Mouse (Mus musculus): ENCODE results near the gene Galntl5. TPM values are rescaled to one million over a fixed set of nuclear protein-coding genes. Genes with fewer than 3 reads are reported as not detected.
"Not testable (repeated sequence)": the region's sequence is repeated elsewhere in the genome, so short reads cannot be mapped to it uniquely, and the experiment has no call there.

The Galntl5 gene
- total and polyA plus RNA-seq, 2 experiments from 2014 or later = not detected

GRCm38 (mm10) chr5:25211872-25212271 is 30.6 kb downstream of the Galntl5 start:
- Histone ChIP-seq H3K9me3 (ENCODE audit: low read length) (no peaks in the 10 kb centered on the region), H3K4me2 (ENCODE audit: low read depth, low read length, poor library complexity, severe bottlenecking) (no peak overlapping the region), H3K27ac (ENCODE audit: low read depth, low read length) (no peak overlapping the region), H3K9ac (replicated peaks; ENCODE audit: low read length, poor library complexity, severe bottlenecking) (no peak overlapping the region), H3K27me3 (ENCODE audit: insufficient read depth, low read length) (no peaks in the 10 kb centered on the region), H3K4me1 (ENCODE audit: insufficient read depth, low read length) (no peaks in the 10 kb centered on the region), H3K36me3 (ENCODE audit: insufficient read depth, low read length) (no peaks in the 10 kb centered on the region), H3K4me3 (ENCODE audit: low read depth, low read length) (no peak overlapping the region)
- TF ChIP-seq CTCF (IDR thresholded peaks at IDR 0.05) = no peak
- DNase-seq (ENCODE audit: low spot score) = no peak
- 77% methylated on average over 1 of the region's 1 CpGs for WGBS
- no peak for ATAC-seq (ENCODE audit: low FRiP score)

DNA sequence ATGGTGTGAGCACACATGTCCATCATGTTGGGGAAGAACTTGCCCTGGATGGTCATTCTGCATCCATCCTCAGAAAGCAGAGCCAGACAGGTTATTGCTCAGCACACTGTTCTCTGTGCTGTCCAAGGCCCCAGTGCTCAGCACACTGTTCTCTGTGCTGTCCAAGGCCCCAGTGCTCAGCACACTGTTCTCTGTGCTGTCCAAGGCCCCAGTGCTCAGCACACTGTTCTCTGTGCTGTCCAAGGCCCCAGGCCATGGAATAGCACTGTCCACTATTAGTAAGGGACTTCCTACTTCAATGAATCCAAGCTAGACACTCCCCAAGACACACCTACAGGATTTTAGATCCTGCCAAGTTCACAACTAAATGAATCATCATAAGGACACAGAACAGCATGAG is 32.0 kb downstream of the Galntl5 start:
- ATAC-seq (ENCODE audit: low FRiP score); H3K36me3 ChIP-seq (ENCODE audit: insufficient read depth, low read length); DNase-seq (ENCODE audit: low spot score): not testable (repeated sequence)

DNA sequence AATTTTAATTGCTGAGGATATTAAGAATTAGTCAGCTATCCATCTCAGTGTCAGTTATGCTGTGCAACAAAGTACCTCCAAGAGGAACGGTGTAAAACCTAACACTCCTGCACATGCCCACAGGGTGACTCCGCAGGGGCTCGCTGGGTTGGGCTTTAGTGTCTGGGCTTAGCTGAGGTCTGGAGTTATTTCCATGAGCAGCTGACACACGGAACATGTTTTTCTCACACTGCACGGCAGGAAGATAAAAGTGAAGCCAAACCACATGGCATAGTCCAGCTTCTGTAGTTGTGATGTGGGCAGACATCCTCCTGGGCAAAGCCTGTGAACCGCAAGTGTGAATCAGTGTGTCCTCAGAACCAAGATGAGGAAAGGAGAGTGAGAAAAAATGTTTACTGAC is 33.7 kb downstream of the Galntl5 start:
- no peak overlapping the region for H3K4me3 ChIP-seq (ENCODE audit: low read depth, low read length)
- ATAC-seq (ENCODE audit: low FRiP score) (no peak), DNase-seq (ENCODE audit: low spot score) (no peak)
- no peaks in the 10 kb centered on the region for H3K36me3 ChIP-seq (ENCODE audit: insufficient read depth, low read length)
- no peaks in the 10 kb centered on the region for H3K27me3 ChIP-seq (ENCODE audit: insufficient read depth, low read length)
- WGBS = 88% methylated on average over 6 of the region's 6 CpGs
- H3K27ac ChIP-seq (ENCODE audit: low read depth, low read length) = no peak overlapping the region
- H3K9ac ChIP-seq (replicated peaks; ENCODE audit: low read length, poor library complexity, severe bottlenecking) = no peak overlapping the region
- no peak for TF ChIP-seq CTCF (IDR thresholded peaks at IDR 0.05)
- H3K9me3 ChIP-seq (ENCODE audit: low read length) = no peaks in the 10 kb centered on the region
- H3K4me2 ChIP-seq (ENCODE audit: low read depth, low read length, poor library complexity, severe bottlenecking) = no peak overlapping the region
- H3K4me1 ChIP-seq (ENCODE audit: insufficient read depth, low read length) = no peaks in the 10 kb centered on the region

More for the DNA sequence above, 32.0 kb downstream of the Galntl5 start:
- H3K9me3 ChIP-seq (ENCODE audit: low read length); H3K27me3 ChIP-seq (ENCODE audit: insufficient read depth, low read length); H3K4me2 ChIP-seq (ENCODE audit: low read depth, low read length, poor library complexity, severe bottlenecking); H3K4me1 ChIP-seq (ENCODE audit: insufficient read depth, low read length); H3K27ac ChIP-seq (ENCODE audit: low read depth, low read length); H3K9ac ChIP-seq (replicated peaks; ENCODE audit: low read length, poor library complexity, severe bottlenecking); H3K4me3 ChIP-seq (ENCODE audit: low read depth, low read length): not testable (repeated sequence)

DNA sequence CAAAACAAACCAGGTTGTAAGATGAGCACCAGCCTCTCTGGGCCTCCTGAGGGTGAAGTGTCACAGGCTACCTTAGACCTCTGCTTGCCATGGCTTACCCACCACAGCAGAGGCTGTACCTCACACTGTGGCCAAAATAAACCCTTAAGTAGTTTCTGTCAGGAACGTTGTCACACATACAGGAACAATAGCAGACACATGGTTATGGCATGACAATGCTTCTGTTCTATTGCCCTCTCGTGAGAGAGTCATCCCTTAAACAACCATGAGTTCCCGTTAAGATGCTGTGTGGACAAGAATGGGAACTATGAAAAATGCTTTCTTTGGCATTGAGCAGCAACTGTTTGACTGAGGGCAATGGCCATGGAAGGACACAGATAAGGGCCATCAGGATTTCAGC is 40.3 kb downstream of the Galntl5 start, which contains the start of gene Galnt11:
Galnt11 (plus strand) TSS at position 301 of the 400 bp plus-strand sequence.
- DNase-seq (ENCODE audit: low spot score) (no peak), ATAC-seq (ENCODE audit: low FRiP score) (no peak)
- Histone ChIP-seq H3K4me1 (ENCODE audit: insufficient read depth, low read length) (peaks cover 8% of the 10 kb centered on the region), H3K36me3 (ENCODE audit: insufficient read depth, low read length) (no peaks in the 10 kb centered on the region), H3K4me3 (ENCODE audit: low read depth, low read length) (peak within 1 kb of the TSS; percentile 51), H3K27me3 (ENCODE audit: insufficient read depth, low read length) (no peaks in the 10 kb centered on the region), H3K4me2 (ENCODE audit: low read depth, low read length, poor library complexity, severe bottlenecking) (peak within 1 kb of the TSS; percentile 68), H3K9me3 (ENCODE audit: low read length) (no peaks in the 10 kb centered on the region), H3K27ac (ENCODE audit: low read depth, low read length) (peak within 1 kb of the TSS; percentile 77), H3K9ac (replicated peaks; ENCODE audit: low read length, poor library complexity, severe bottlenecking) (peak within 1 kb of the TSS; percentile 65)
- TF ChIP-seq CTCF (IDR thresholded peaks at IDR 0.05) = no peak
- 87% methylated on average over 3 of the region's 3 CpGs for WGBS

DNA sequence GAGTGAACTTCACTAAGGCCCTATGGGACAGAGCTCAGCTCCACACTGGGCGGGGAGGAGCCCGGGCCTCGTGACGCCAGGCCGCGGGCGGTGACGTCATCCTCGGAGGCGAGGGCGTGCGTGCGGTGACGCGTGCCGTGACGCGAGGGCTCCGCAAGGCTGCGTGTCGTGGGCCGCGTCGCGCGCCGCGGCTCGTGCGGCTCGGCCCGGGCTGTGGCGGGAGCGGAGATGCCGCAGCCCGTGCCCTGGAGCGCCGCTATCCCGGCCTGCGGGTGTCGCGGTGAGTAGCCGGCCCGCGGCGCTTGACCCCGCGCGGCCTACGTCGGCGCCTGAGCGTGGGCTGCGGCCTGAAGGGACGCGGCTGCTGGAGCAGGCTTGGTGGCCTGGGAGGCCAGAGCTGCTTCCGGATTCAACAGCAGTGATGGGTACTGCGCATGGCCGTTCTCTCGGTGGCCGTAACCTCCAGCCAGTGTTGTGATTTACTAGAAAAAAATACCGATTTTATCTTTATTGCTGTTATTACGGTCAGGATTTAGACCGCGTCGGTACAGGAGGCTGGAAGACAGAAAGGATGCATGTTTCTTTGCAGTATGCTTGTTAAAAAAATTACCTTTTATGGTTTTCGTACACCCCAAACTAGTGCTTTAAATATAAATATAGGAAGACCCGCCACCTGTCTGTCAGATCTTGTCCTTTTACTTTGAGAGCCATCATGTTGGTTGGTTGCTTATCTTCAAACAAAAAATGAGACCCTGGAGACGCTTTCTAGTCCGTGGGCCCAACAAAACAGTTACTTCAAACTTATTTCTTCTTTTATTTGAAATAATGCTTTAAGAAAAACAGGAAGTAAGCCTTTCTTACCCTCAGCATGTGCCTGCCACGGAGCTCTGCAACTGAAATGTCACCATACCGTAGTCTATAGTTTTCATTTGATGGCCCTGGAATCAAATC is 41.8 kb downstream of the Galntl5 start, which contains the start of gene E130116L18Rik:
E130116L18Rik (minus strand) TSS at position 402 of the 951 bp plus-strand sequence.
- peak; percentile 22 for TF ChIP-seq CTCF (IDR thresholded peaks at IDR 0.05)
- no peaks in the 10 kb centered on the region for H3K27me3 ChIP-seq (ENCODE audit: insufficient read depth, low read length)
- WGBS = 3% methylated on average over 65 of the region's 72 CpGs

DNA sequence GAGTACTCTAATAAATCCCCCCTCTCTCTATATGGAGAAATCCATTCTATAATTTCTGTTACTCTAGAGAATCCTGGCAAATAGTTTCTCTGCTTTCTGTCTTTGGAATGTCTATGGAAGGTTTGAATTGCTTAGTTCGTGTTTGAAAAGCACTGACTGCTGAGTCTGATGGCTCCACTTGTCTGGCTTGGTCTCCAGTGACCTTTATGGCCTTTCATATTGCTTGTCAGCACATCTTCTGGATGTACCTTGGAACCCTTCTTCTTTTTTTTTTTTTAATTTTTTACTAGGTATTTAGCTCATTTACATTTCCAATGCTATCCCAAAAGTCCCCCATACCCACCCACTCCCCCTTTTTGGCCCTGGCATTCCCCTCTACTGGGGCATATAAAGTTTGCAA is 43.1 kb downstream of the Galntl5 start:
- not testable (repeated sequence) for H3K9me3 ChIP-seq (ENCODE audit: low read length); H3K4me1 ChIP-seq (ENCODE audit: insufficient read depth, low read length); H3K36me3 ChIP-seq (ENCODE audit: insufficient read depth, low read length); ATAC-seq (ENCODE audit: low FRiP score); DNase-seq (ENCODE audit: low spot score); H3K9ac ChIP-seq (replicated peaks; ENCODE audit: low read length, poor library complexity, severe bottlenecking); H3K27me3 ChIP-seq (ENCODE audit: insufficient read depth, low read length); H3K27ac ChIP-seq (ENCODE audit: low read depth, low read length)
- WGBS = 97% methylated on average over 1 of the region's 1 CpGs
- peak overlapping the region; percentile 68; the same call in 1 of the 2 replicates for H3K4me2 ChIP-seq (ENCODE audit: low read depth, low read length, poor library complexity, severe bottlenecking)
- H3K4me3 ChIP-seq (ENCODE audit: low read depth, low read length) = peak overlapping the region; percentile 51; the same call in 1 of the 2 replicates

More for the DNA sequence above, 41.8 kb downstream of the Galntl5 start, which contains the start of gene E130116L18Rik:
- peak within 1 kb of the TSS; percentile 68 for H3K4me2 ChIP-seq (ENCODE audit: low read depth, low read length, poor library complexity, severe bottlenecking)
- H3K36me3 ChIP-seq (ENCODE audit: insufficient read depth, low read length) = no peaks in the 10 kb centered on the region
- peaks cover 8% of the 10 kb centered on the region for H3K4me1 ChIP-seq (ENCODE audit: insufficient read depth, low read length)
- ATAC-seq (ENCODE audit: low FRiP score) = peak; percentile 99
- H3K27ac ChIP-seq (ENCODE audit: low read depth, low read length) = peak within 1 kb of the TSS; percentile 77
- no peaks in the 10 kb centered on the region for H3K9me3 ChIP-seq (ENCODE audit: low read length)
- DNase-seq (ENCODE audit: low spot score) = peak; percentile 88
- peak within 1 kb of the TSS; percentile 65 for H3K9ac ChIP-seq (replicated peaks; ENCODE audit: low read length, poor library complexity, severe bottlenecking)
- H3K4me3 ChIP-seq (ENCODE audit: low read depth, low read length) = peak within 1 kb of the TSS; percentile 51
